Mouse (Mus musculus): Measurements from ENCODE around the gene Copb2. TPM values are rescaled to one million over a fixed set of nuclear protein-coding genes. Genes with fewer than 3 reads are reported as not detected.

The Copb2 gene
- total and polyA plus RNA-seq, 3 experiments: 84.4 to 97.7 (median 93.3) TPM

GRCm38 (mm10) chr9:98524786-98525542, 38.6 kb upstream of the Copb2 start:
- Histone ChIP-seq H3K27me3 (ENCODE audit: control insufficient read depth in 1 of 2, insufficient read depth in 2 of 2, low read length in 2 of 2) (no peaks in the 10 kb centered on the region), H3K9ac (ENCODE audit: control insufficient read depth, low read depth, low read length, poor library complexity, severe bottlenecking) (no peak overlapping the region), H3K9me3 (replicated peaks; ENCODE audit: insufficient read depth, low read length) (no peaks in the 10 kb centered on the region), H3K36me3 (ENCODE audit: control insufficient read depth in 1 of 2, insufficient read depth in 2 of 2, low read length in 2 of 2) (no peaks in the 10 kb centered on the region), H3K27ac (ENCODE audit: control insufficient read depth, low read depth, low read length) (no peak overlapping the region), H3K4me1 (ENCODE audit: control insufficient read depth in 1 of 2, insufficient read depth in 2 of 2, low read length in 2 of 2) (no peaks in the 10 kb centered on the region), H3K4me3 (ENCODE audit: control insufficient read depth in 1 of 2, insufficient read depth in 1 of 2, low read depth in 2 of 2, low read length in 2 of 2) (no peak overlapping the region), H3K79me2 (ENCODE audit: control insufficient read depth, insufficient read depth, low read length, poor library complexity) (no peaks in the 10 kb centered on the region)
- no peak for TF ChIP-seq CHD2 (IDR thresholded peaks at IDR 0.05; ENCODE audit: low read length)
- TF ChIP-seq JUND (IDR thresholded peaks at IDR 0.05; ENCODE audit: low read depth, low read length): no peak
- no peak for TF ChIP-seq KAT2A (conservative IDR thresholded peaks at IDR 0.05; ENCODE audit: low read depth, low read length)
- TF ChIP-seq POLR2AphosphoS2 (IDR thresholded peaks at IDR 0.05; ENCODE audit: low read length): no peak
- DNase-seq (ENCODE audit: low read depth, low spot score): no peak

- no peak overlapping the region for H3K9ac ChIP-seq (ENCODE audit: control insufficient read depth, low read depth, low read length, poor library complexity, severe bottlenecking)
- TF ChIP-seq USF1 (IDR thresholded peaks at IDR 0.05; ENCODE audit: low read depth, low read length) (no peak), EP300 (IDR thresholded peaks at IDR 0.05; ENCODE audit: low read depth in 1 of 2, low read length in 2 of 2) (no peak), ZMIZ1 (IDR thresholded peaks at IDR 0.05; ENCODE audit: low read depth, low read length) (no peak), MYC (IDR thresholded peaks at IDR 0.05; ENCODE audit: low read depth, low read length) (no peak), GATA1 (IDR thresholded peaks at IDR 0.05; ENCODE audit: low read depth, low read length) (no peak), MAFK (IDR thresholded peaks at IDR 0.05; ENCODE audit: borderline replicate concordance, low read depth, low read length) (no peak), ZNF384 (IDR thresholded peaks at IDR 0.05; ENCODE audit: low read depth, low read length) (no peak), CHD2 (IDR thresholded peaks at IDR 0.05; ENCODE audit: low read length) (no peak)
- no peaks in the 10 kb centered on the region for H3K79me2 ChIP-seq (ENCODE audit: control insufficient read depth, insufficient read depth, low read length, poor library complexity)
- no peak overlapping the region for H3K4me3 ChIP-seq (ENCODE audit: control insufficient read depth in 1 of 2, insufficient read depth in 1 of 2, low read depth in 2 of 2, low read length in 2 of 2)
- no peak for DNase-seq (ENCODE audit: low read depth, low spot score)
- H3K4me1 ChIP-seq (ENCODE audit: control insufficient read depth in 1 of 2, insufficient read depth in 2 of 2, low read length in 2 of 2): no peaks in the 10 kb centered on the region
- no peaks in the 10 kb centered on the region for H3K27me3 ChIP-seq (ENCODE audit: control insufficient read depth in 1 of 2, insufficient read depth in 2 of 2, low read length in 2 of 2)
- H3K9me3 ChIP-seq (replicated peaks; ENCODE audit: insufficient read depth, low read length): no peaks in the 10 kb centered on the region
- H3K36me3 ChIP-seq (ENCODE audit: control insufficient read depth in 1 of 2, insufficient read depth in 2 of 2, low read length in 2 of 2): no peaks in the 10 kb centered on the region
- no peak overlapping the region for H3K27ac ChIP-seq (ENCODE audit: control insufficient read depth, low read depth, low read length)
Observed at GRCm38 (mm10) chr9:98525543-98525924, 38.0 kb upstream of the Copb2 start.

GRCm38 (mm10) chr9:98527226-98527625, 36.3 kb upstream of the Copb2 start:
- no peaks in the 10 kb centered on the region for H3K79me2 ChIP-seq (ENCODE audit: control insufficient read depth, insufficient read depth, low read length, poor library complexity)

More at GRCm38 (mm10) chr9:98527226-98527625, 36.3 kb upstream of the Copb2 start:
- Histone ChIP-seq H3K36me3 (ENCODE audit: control insufficient read depth in 1 of 2, insufficient read depth in 2 of 2, low read length in 2 of 2) (no peaks in the 10 kb centered on the region), H3K27me3 (ENCODE audit: control insufficient read depth in 1 of 2, insufficient read depth in 2 of 2, low read length in 2 of 2) (no peaks in the 10 kb centered on the region), H3K4me3 (ENCODE audit: control insufficient read depth in 1 of 2, insufficient read depth in 1 of 2, low read depth in 2 of 2, low read length in 2 of 2) (no peak overlapping the region), H3K9me3 (replicated peaks; ENCODE audit: insufficient read depth, low read length) (no peaks in the 10 kb centered on the region), H3K4me1 (ENCODE audit: control insufficient read depth in 1 of 2, insufficient read depth in 2 of 2, low read length in 2 of 2) (no peaks in the 10 kb centered on the region), H3K27ac (ENCODE audit: control insufficient read depth, low read depth, low read length) (no peak overlapping the region), H3K9ac (ENCODE audit: control insufficient read depth, low read depth, low read length, poor library complexity, severe bottlenecking) (no peak overlapping the region)
- no peak for DNase-seq (ENCODE audit: low read depth, low spot score)
- TF ChIP-seq ZC3H11A (IDR thresholded peaks at IDR 0.05; ENCODE audit: low read depth, low read length) (no peak), RCOR1 (IDR thresholded peaks at IDR 0.05; ENCODE audit: low read depth, low read length) (no peak), NRF1 (IDR thresholded peaks at IDR 0.05; ENCODE audit: insufficient read depth, low read depth, low read length, poor library complexity, severe bottlenecking) (no peak), MXI1 (IDR thresholded peaks at IDR 0.05; ENCODE audit: low read depth, low read length) (no peak), USF2 (IDR thresholded peaks at IDR 0.05; ENCODE audit: borderline replicate concordance in 1 of 2, insufficient read depth in 1 of 2, low read depth in 1 of 2, low read length in 2 of 2) (no peak), GATA1 (IDR thresholded peaks at IDR 0.05; ENCODE audit: low read depth, low read length) (no peak), TBP (IDR thresholded peaks at IDR 0.05; ENCODE audit: low read depth, low read length) (no peak)

All from MEL (cell line).